23 mouse cellular contexts compared by ENCODE assay signal in the genomic region with DNA sequence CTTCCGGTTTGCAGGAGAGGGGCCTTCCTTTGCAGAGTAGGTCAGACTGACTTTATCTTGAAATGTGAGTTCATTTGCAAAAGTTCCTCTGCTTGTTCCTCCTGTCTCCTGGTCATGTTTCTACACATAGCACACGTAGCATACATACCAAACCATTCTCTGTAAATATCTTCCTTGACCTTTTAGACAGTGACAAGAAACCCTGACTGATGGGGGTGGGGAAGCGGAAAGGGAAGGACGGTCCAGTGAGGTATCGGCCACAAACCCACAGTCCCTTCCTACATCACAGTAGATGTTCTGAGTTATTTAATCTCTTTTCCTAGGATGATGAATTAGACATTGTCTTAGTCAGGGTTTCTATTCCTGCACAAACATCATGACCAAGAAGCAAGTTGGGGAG. TPM values are rescaled to one million over a fixed set of nuclear protein-coding genes. Genes with fewer than 3 reads are reported as not detected.
DNase-seq lines count a peak whose midpoint lies in the region; ATAC-seq and TF ChIP-seq lines count a peak whose summit lies in the region.
"Had no signal": no experiment of that assay in that cellular context is flagged by ENCODE, and none has a peak within 500 bp of the region (broad histone marks: within the 10 kb centered on the region; RNA-seq: fewer than 3 reads in every experiment).

No protein-coding gene starts in this region.

- no peak for ATAC-seq in midbrain, embryonic 11.5 days (ENCODE audit: low FRiP score)
- ATAC-seq in midbrain, postnatal 0 days (ENCODE audit: low FRiP score): no peak
- peak; percentile 36; the same call in 1 of the 2 replicates for ATAC-seq in neutrophil, adult 5-6 weeks (ENCODE audit: extremely low read depth, insufficient number of reproducible peaks, low FRiP score, poor library complexity, severe bottlenecking)
- ATAC-seq: activated CD4-positive, CD25-positive, alpha-beta regulatory T cell, adult 4 months; forebrain, embryonic 14.5 days; forebrain, postnatal 0 days; intestine, embryonic 15.5 days had no signal

- 83% methylated on average over 5 of the region's 5 CpGs for WGBS in midbrain, embryonic 11.5 days
- 90% methylated on average over 5 of the region's 5 CpGs for WGBS in midbrain, postnatal 0 days
- 89% methylated on average over 5 of the region's 5 CpGs for WGBS in forebrain, embryonic 10.5 days

- no peak overlapping the region for H3K4me3 ChIP-seq in midbrain, embryonic 11.5 days (ENCODE audit: low read depth, low read length)
- no peak overlapping the region for H3K4me3 ChIP-seq in midbrain, postnatal 0 days (ENCODE audit: low read depth, low read length)
- H3K4me3 ChIP-seq in forebrain, embryonic 10.5 days: no peak overlapping the region
- H3K4me3 ChIP-seq: gastrocnemius, adult 2 months; hindbrain, embryonic 12.5 days; hindbrain, embryonic 15.5 days; intestine, embryonic 15.5 days had no signal

- no peak overlapping the region for H3K9ac ChIP-seq in midbrain, embryonic 11.5 days (ENCODE audit: low read length)
- no peak overlapping the region for H3K9ac ChIP-seq in midbrain, postnatal 0 days (replicated peaks; ENCODE audit: low read length, poor library complexity, severe bottlenecking)
- H3K9ac ChIP-seq: forebrain, postnatal 0 days; hindbrain, embryonic 12.5 days; hindbrain, embryonic 15.5 days; intestine, embryonic 15.5 days had no signal

- no peaks in the 10 kb centered on the region for H3K36me3 ChIP-seq in midbrain, embryonic 11.5 days (ENCODE audit: control insufficient read depth, insufficient read depth, low read length)
- no peaks in the 10 kb centered on the region for H3K36me3 ChIP-seq in midbrain, postnatal 0 days (ENCODE audit: insufficient read depth, low read length)
- H3K36me3 ChIP-seq in forebrain, embryonic 10.5 days (replicated peaks): no peaks in the 10 kb centered on the region
- H3K36me3 ChIP-seq: hindbrain, embryonic 12.5 days; hindbrain, embryonic 15.5 days; intestine, embryonic 15.5 days had no signal

- no peaks in the 10 kb centered on the region for H3K4me1 ChIP-seq in midbrain, embryonic 11.5 days (ENCODE audit: control insufficient read depth, insufficient read depth, low read length)
- no peaks in the 10 kb centered on the region for H3K4me1 ChIP-seq in midbrain, postnatal 0 days (ENCODE audit: insufficient read depth, low read length)
- no peaks in the 10 kb centered on the region for H3K4me1 ChIP-seq in forebrain, embryonic 10.5 days
- H3K4me1 ChIP-seq: hindbrain, embryonic 12.5 days; hindbrain, embryonic 15.5 days; intestine, embryonic 15.5 days had no signal

- TF ChIP-seq CTCF in midbrain, postnatal 0 days (IDR thresholded peaks at IDR 0.05): no peak

- no peak overlapping the region for H3K4me2 ChIP-seq in midbrain, embryonic 11.5 days
- no peak overlapping the region for H3K4me2 ChIP-seq in midbrain, postnatal 0 days (ENCODE audit: low read depth, low read length, poor library complexity, severe bottlenecking)
- H3K4me2 ChIP-seq: heart, embryonic 11.5 days; hindbrain, embryonic 12.5 days; hindbrain, embryonic 15.5 days; intestine, embryonic 15.5 days had no signal

- peak; percentile 41 for DNase-seq in midbrain, embryonic 11.5 days (ENCODE audit: low spot score, missing footprints)
- no peak for DNase-seq in midbrain, postnatal 0 days (ENCODE audit: low spot score)
- DNase-seq in induced T-regulatory cell, adult 2 months (ENCODE audit: low read depth): peak; percentile 54
- no peak for DNase-seq in forebrain, embryonic 10.5 days (ENCODE audit: extremely low spot score, low spot score)
- no peak for DNase-seq in thymus, postnatal 10 days (ENCODE audit: low spot score in 2 of 2)
- DNase-seq: adrenal gland, adult 8-10 months; adrenal gland, postnatal 25 days; cerebellum, adult 18-20 months; cerebellum, adult 9-10 months; cerebellum, postnatal 14 days; forebrain, postnatal 0 days; gastrocnemius, adult 2 months; gastrocnemius, postnatal 14 days had no signal

- H3K9me3 ChIP-seq in midbrain, embryonic 11.5 days (ENCODE audit: control insufficient read depth, low read length): no peaks in the 10 kb centered on the region
- no peaks in the 10 kb centered on the region for H3K9me3 ChIP-seq in midbrain, postnatal 0 days (ENCODE audit: low read length)
- H3K9me3 ChIP-seq in forebrain, embryonic 10.5 days: no peaks in the 10 kb centered on the region
- H3K9me3 ChIP-seq: hindbrain, embryonic 12.5 days; hindbrain, embryonic 15.5 days; intestine, embryonic 15.5 days had no signal

- no peaks in the 10 kb centered on the region for H3K27me3 ChIP-seq in midbrain, embryonic 11.5 days (ENCODE audit: control insufficient read depth, insufficient read depth, low read length)
- no peaks in the 10 kb centered on the region; the same call in 1 of the 2 replicates for H3K27me3 ChIP-seq in midbrain, postnatal 0 days (ENCODE audit: insufficient read depth, low read length)
- no peaks in the 10 kb centered on the region for H3K27me3 ChIP-seq in forebrain, embryonic 10.5 days (ENCODE audit: poor library complexity, severe bottlenecking)
- H3K27me3 ChIP-seq: hindbrain, embryonic 12.5 days; hindbrain, embryonic 15.5 days; intestine, embryonic 15.5 days had no signal

- H3K27ac ChIP-seq in midbrain, embryonic 11.5 days (ENCODE audit: low read depth, low read length): no peak overlapping the region
- H3K27ac ChIP-seq in midbrain, postnatal 0 days (ENCODE audit: low read depth, low read length): no peak overlapping the region
- no peak overlapping the region for H3K27ac ChIP-seq in forebrain, embryonic 10.5 days
- H3K27ac ChIP-seq: gastrocnemius, adult 2 months; hindbrain, embryonic 12.5 days; hindbrain, embryonic 15.5 days; intestine, embryonic 15.5 days had no signal

RNA-seq across cellular contexts. Expression of a gene that starts 27.3 kb away (rescaled TPM):
- polyA plus RNA-seq in midbrain, embryonic 11.5 days (2014; fragmentation: Nextera tagmentation; extraction: Ambion mirVana): 0.15 and 0.27 TPM in 2 replicates
- not detected in 2 replicates for total RNA-seq in midbrain, postnatal 0 days (2014; rRNA removed)
- polyA plus RNA-seq in midbrain, postnatal 0 days (2015; fragmentation: Nextera tagmentation; extraction: Ambion mirVana): 0.35 and 0.83 TPM in 2 replicates
- 542 and 614 TPM in 2 replicates for total RNA-seq in neutrophil, adult 5-6 weeks (2017)
- polyA plus RNA-seq in forebrain, embryonic 10.5 days (2016; fragmentation: Nextera tagmentation; extraction: Ambion mirVana): 0.40 TPM in 1 of 2 replicates, not detected in the other
- total RNA-seq: adrenal gland, postnatal 25 days; forebrain, postnatal 0 days; gastrocnemius, postnatal 4 days; heart, adult 8-10 months; heart, postnatal 25 days had no signal

Comparison
In these comparisons a context has a peak if more than half of its experiments do, and no peak if none do; other contexts are left out.
1. DNase-seq: peak in midbrain, embryonic 11.5 days (single experiment) and induced T-regulatory cell, adult 2 months (single experiment); none in midbrain, postnatal 0 days (single experiment), forebrain, embryonic 10.5 days (single experiment) and thymus, postnatal 10 days (0 of 2).